Mouse (Mus musculus) duodenum, adult 2 months (tissue): ENCODE data around the gene Rcvrn. TPM values are rescaled to one million over a fixed set of nuclear protein-coding genes. Genes with fewer than 3 reads are reported as not detected.

ENCODE experiments used
- polyA plus RNA-seq: library from polyadenylated mRNA; depleted of rRNA; stranded (reverse); fragments of >200 nt; gene quantifications from 2 replicates; pipeline ENCODE4 v1.2.3, GENCODE M21; 2012; ENCODE audit warnings: low replicate concordance; rRNA removed

Gene Rcvrn
- polyA plus RNA-seq = not detected in 2 replicates

DNA sequence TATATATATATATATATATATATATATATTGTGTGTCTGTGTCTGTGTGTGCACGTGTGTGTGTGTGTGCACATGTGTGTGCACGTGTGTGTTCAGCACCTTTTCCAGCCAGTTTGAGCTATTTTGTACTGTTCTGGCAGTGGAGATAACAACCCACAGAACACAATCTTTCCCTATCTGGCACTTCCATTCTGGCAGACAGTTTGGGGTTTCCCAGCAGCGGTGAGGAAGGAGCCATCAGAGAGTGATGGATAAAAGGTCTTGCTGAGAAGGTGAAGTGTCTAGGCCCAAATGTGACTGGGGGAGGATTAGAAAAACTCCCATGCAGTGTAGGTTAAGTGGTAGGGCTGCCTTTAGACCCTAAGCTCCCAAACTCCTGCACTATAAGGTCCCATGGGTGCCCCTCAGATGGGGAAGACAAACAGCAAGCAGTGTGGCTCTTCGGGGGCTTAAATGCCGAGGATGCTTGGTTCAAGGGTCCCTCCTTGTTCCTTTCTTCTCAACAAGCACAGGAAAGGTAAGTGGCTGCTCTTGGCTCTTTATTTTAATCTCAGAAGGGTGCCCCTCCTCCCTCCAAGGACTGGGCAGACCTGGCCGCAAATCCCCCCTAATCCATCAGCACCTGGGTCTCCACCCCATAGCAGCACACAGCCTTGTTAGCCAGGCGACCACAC is at the start of gene Rcvrn:
Gene Rcvrn (plus strand): TSS at position 624 of the 674 bp plus-strand sequence.

Other genes starting within 250 kb of the Rcvrn start
- gene Gas7, start 239.9 kb upstream of the Rcvrn start, polyA plus RNA-seq = 1.3 and 1.9 TPM in 2 replicates
- gene Glp2r, start 75.8 kb downstream of the Rcvrn start, polyA plus RNA-seq = 0.41 and 1.1 TPM in 2 replicates
- 0.08 and 0.26 TPM in 2 replicates for gene Gsg1l2, start 79.3 kb downstream of the Rcvrn start, polyA plus RNA-seq
- not detected in 2 replicates for gene Dhrs7c, start 102.9 kb downstream of the Rcvrn start, polyA plus RNA-seq
- gene Usp43, start 226.8 kb downstream of the Rcvrn start, polyA plus RNA-seq = 12.5 and 16.9 TPM in 2 replicates